Mouse (Mus musculus) R1 (cell line): Measurements from ENCODE around the gene Plcd1.

Experiments
- DNase-seq: peaks from one replicate; pipeline ENCODE4 v3.0.0-alpha.2; 2018; ENCODE audit warnings: low read depth, low spot score

The Plcd1 gene

DNA sequence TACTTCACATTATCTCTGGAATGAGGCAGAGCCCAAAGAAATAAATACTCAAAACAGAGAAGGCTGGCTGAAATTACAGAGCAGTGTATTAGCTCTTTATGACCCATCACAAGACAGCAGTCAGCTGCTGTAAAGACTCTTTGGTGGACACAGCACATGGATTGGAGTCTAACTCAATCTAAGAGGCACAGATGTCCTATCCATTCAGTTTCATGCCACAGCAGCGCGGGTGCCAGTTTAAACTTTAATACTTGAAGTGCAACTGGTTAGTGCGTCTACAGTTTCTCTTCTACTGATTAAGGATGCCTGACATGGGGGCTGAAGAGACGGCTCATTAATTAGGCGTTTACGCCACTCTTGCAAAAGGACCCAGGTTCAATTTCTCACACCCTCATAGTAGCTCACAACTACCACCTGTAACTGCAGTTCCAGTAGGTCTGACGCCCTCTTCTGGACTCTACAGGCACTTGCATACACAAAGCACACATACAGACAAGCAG lies 67.4 kb downstream of the Plcd1 start:
- DNase-seq: peak; percentile 60

DNA sequence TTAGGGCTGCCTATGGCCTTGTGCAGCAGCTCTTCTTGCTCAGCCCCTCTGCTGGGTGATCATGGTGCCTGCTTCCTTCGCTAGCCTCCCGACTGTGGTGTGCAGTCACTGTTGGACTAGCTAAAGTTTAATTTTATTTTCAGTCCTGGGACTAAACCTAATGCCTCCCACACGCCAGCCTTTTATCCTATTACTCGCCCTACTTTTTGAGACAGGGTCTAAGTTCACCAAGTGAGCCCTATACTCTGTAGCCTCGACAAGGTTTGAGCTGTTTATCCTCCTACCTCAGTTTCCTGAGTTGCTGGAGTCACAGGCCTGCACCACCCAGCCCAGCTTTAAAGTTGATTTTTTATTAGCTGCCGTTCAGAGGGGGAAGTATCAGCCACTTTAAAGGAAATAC lies 68.0 kb downstream of the Plcd1 start:
- DNase-seq: no peak

DNA sequence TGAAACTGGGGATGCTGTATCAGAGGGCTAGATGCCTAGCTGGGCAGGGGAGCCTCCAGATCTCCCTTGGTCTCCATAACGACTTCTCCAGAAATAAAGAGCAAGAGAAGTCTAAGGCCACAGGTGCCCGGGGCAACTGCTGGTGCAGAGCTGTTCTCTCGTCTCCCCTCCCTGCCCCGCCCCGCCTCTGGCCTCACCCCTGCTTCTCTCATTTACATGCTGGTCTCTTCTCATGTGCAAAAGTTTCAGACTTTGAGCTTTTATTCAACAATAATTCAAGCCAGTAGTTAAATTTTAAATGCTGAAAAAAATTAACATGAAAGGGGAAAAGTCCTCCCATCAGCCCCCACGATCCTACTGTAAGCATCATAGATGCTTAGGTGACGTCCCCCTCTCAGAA lies 71.6 kb downstream of the Plcd1 start:
- no peak for DNase-seq
